Mouse (Mus musculus): ENCODE results near the gene Grifin. TPM values are rescaled to one million over a fixed set of nuclear protein-coding genes. Genes with fewer than 3 reads are reported as not detected.

The Grifin gene
- polyA plus RNA-seq, 1 experiment from 2014 or later = not detected

DNA sequence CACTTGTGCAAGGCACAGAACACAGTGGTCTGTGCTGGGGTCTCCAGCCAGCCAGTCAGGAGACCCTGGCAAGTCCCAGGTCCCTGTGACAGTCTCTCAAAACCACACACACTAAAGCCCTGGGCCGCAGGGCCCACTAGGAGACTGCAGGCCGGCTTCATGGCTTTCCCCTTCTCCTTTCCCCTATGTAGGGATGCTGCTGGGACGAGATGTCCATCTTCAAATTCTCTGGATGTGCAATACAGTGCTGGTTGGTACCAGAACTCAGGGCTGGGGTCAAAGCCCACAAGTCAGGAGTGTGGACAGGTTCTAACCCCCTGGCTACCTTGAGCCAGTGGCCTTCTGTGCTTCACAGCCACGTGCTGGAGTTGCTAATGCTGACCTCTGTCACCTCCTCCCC lies 1.4 kb upstream of the Grifin start:
- Histone ChIP-seq H3K9me3 (no peaks in the 10 kb centered on the region), H3K4me3 (no peak overlapping the region), H3K27me3 (ENCODE audit: poor library complexity, severe bottlenecking) (no peaks in the 10 kb centered on the region), H3K4me1 (peaks cover 70% of the 10 kb centered on the region), H3K36me3 (replicated peaks) (no peaks in the 10 kb centered on the region), H3K27ac (peak overlapping the region; percentile 84)
- no peak for DNase-seq (ENCODE audit: extremely low spot score, low spot score)
- 75% methylated on average over 4 of the region's 4 CpGs for WGBS

DNA sequence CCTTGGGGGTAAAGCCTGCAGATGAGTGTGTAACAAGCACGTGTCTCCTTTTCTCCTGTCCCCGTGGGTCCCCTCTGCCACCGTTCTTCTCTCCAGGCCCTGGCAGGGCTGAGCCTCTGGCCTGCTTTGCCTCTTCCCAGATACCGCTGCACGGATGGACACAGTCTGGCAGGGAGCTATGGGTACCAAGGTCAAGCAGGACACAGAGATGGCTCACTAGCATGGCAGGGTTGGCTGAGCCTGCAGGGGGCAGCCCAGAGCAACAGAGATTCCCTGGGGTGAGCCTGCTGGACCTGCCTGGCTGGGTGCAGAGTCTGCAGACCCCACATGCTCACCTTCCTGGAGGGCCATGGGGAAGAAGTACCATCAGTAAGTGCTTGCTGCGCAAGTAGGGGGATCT lies 985 bp upstream of the Grifin start:
- peaks cover 68% of the 10 kb centered on the region for H3K4me1 ChIP-seq
- H3K9me3 ChIP-seq = no peaks in the 10 kb centered on the region
- peak overlapping the region; percentile 84 for H3K27ac ChIP-seq
- WGBS = 69% methylated on average over 6 of the region's 6 CpGs
- peak; percentile 33 for DNase-seq (ENCODE audit: extremely low spot score, low spot score)
- no peaks in the 10 kb centered on the region for H3K27me3 ChIP-seq (ENCODE audit: poor library complexity, severe bottlenecking)
- H3K36me3 ChIP-seq (replicated peaks) = no peaks in the 10 kb centered on the region
- no peak overlapping the region for H3K4me3 ChIP-seq

DNA sequence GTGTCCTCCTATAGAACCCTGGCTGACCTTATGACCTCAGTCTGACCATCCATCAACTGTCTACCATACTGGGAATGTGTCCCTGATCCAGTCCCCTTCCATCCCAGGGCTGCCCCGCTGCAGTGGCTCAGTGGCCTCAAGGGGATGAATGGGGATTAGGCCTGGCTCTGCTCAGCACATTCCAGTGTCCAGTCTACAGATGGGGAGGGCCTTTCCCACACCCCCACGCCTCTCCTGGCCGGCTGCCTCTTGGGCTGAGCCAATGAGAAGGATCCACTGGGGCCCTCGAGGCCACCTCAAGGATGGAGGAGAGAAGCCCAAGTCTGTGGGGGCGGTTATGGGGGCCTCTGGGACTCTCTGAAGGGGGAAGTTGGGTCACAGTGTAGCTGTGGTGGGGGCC lies 580 bp upstream of the Grifin start:
- Histone ChIP-seq H3K36me3 (replicated peaks) (no peaks in the 10 kb centered on the region), H3K27ac (peak overlapping the region; percentile 84), H3K4me3 (no peak overlapping the region), H3K4me1 (peaks cover 67% of the 10 kb centered on the region), H3K9me3 (no peaks in the 10 kb centered on the region), H3K27me3 (ENCODE audit: poor library complexity, severe bottlenecking) (no peaks in the 10 kb centered on the region)
- 33% methylated on average over 5 of the region's 5 CpGs for WGBS
- DNase-seq (ENCODE audit: extremely low spot score, low spot score) = no peak

DNA sequence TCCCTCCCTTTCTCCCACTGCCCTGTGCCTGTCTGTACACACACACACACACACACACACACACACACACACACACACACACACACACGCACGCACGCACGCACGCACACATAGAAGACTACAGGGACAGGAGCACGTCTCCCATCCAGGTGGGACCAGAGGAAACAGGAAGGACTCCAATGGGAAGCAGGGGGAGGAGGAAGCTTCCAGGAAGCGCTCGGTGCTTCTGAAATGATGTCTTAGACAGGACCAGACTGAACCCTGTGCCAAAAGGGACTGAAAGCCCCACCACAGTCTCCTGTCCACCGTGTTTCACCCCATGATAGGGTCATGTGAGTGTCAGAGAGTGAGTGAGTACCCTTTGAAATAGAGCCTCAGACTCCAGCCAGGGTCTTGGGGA lies 2.3 kb downstream of the Grifin start:
- Histone ChIP-seq H3K4me1 (peaks cover 50% of the 10 kb centered on the region), H3K36me3 (replicated peaks) (no peaks in the 10 kb centered on the region), H3K9me3 (no peaks in the 10 kb centered on the region), H3K4me3 (no peak overlapping the region), H3K27me3 (ENCODE audit: poor library complexity, severe bottlenecking) (no peaks in the 10 kb centered on the region), H3K27ac (peak overlapping the region; percentile 48)
- WGBS = 84% methylated on average over 9 of the region's 9 CpGs
- DNase-seq (ENCODE audit: extremely low spot score, low spot score) = no peak

DNA sequence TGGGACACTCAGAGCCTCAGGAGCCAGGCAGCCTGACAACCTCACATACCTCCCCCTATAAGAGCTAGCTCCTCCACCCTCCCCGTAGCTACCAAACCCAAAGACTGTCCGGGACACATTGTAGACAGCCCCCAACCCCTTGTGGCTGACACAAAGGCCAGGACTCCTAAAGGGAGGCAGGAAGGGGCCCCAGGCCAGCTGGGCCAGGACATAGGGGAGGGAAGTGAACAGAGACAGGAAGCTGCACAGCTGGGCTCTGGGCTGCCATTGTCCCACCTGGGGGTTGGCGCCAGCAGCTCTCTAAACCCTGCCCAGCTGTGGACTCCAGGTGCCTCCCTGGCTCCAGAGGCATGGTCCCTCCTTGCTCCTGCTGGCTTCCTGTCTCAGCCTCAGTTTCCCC lies 8.0 kb downstream of the Grifin start:
- 62% methylated on average over 3 of the region's 3 CpGs for WGBS
- no peaks in the 10 kb centered on the region for H3K9me3 ChIP-seq
- no peak for DNase-seq (ENCODE audit: extremely low spot score, low spot score)
- H3K36me3 ChIP-seq (replicated peaks) = no peaks in the 10 kb centered on the region
- no peak overlapping the region for H3K4me3 ChIP-seq
- H3K27me3 ChIP-seq (ENCODE audit: poor library complexity, severe bottlenecking) = no peaks in the 10 kb centered on the region
- H3K4me1 ChIP-seq = peaks cover 9% of the 10 kb centered on the region
- peak overlapping the region; percentile 44 for H3K27ac ChIP-seq

DNA sequence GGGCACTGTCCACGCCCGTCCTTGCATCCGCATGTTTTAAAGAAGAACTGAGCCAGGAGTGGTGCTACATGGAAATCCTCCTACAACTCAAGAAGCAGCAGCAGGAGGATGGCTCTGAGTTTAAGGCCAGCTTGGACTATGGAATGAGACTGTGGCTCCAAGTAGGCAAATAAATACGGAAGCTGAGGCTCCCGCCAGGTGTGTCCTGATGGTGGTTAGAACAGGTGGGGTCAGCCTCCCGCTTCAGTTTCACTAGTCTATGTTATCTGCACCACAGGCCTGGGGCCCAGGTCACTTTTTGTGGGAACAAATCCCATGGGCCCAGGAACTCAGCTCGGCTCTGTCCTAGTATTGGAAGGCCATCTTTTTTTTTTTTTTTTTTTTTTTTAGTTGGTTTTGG lies 11.2 kb downstream of the Grifin start:
- Histone ChIP-seq H3K4me3 (no peak overlapping the region), H3K27me3 (ENCODE audit: poor library complexity, severe bottlenecking) (no peaks in the 10 kb centered on the region), H3K36me3 (replicated peaks) (no peaks in the 10 kb centered on the region), H3K9me3 (no peaks in the 10 kb centered on the region), H3K27ac (peak overlapping the region; percentile 1; the same call in 1 of the 2 replicates), H3K4me1 (peaks cover 26% of the 10 kb centered on the region)
- no peak for DNase-seq (ENCODE audit: extremely low spot score, low spot score)
- 91% methylated on average over 7 of the region's 7 CpGs for WGBS

DNA sequence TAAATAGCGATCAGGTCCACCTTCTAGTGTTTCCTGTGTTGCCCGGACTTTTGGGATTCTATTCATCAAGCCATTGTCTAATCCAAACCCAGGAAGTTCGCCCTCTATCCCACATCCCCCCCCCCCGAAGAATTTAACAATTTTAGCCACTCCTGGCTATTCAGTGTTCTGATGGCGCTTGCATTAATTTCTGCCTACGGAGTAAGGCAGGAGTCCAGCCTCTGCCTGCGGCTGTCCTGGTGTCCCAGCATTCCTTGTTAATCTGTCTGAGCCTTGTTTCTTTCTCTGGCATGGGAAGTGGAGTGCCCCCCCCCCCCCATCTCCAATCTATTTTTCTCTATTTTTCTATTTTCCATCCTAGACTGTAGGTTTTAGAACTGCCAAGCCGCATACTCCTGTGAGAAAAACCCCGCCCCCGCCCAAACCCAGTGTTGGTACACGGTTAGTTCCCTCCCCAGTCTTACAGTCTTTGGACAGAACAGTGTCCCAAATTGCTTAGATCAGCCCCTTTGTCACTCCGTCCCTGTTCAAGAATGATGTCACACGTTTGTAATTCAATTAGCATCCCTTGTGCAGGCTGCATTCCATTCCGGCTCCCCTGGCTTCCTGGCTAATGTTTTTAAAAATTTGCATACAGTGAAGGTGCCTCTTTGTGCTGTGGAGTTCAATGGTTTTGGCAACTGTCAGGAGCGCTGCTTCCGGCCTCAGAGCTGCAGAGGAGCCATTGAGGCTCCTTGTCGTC lies 15.4 kb downstream of the Grifin start:
- 36% methylated on average over 17 of the region's 17 CpGs for WGBS
- peak; percentile 63 for DNase-seq (ENCODE audit: extremely low spot score, low spot score)
- peaks cover 27% of the 10 kb centered on the region for H3K4me1 ChIP-seq
- H3K27me3 ChIP-seq (ENCODE audit: poor library complexity, severe bottlenecking) = no peaks in the 10 kb centered on the region
- peak overlapping the region; percentile 14; the same call in 1 of the 2 replicates for H3K4me3 ChIP-seq
- peak overlapping the region; percentile 86 for H3K27ac ChIP-seq
- peaks cover 5% of the 10 kb centered on the region; the same call in 1 of the 2 replicates for H3K9me3 ChIP-seq
- H3K36me3 ChIP-seq (replicated peaks) = no peaks in the 10 kb centered on the region

DNA sequence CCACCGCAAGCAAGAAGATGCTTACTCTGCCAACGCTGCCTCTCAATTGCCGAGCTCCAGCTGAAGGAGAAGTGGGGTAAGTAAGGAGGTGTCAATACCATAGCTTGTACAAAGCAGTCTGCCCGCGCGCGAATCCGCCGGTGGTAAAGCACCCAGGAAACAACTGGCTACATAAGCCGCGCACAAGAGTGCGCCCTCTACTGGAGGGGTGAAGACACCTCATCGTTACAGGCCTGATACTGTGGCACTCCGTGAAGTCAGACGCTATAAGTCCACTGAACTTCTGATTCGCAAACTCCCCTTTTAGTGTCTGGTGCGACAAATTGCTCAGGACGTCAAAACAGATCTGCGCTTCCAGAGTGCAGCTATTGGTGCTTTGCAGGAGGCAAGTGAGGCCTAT lies 18.5 kb downstream of the Grifin start:
- no peaks in the 10 kb centered on the region for H3K36me3 ChIP-seq (replicated peaks)
- H3K9me3 ChIP-seq = peaks cover 5% of the 10 kb centered on the region; the same call in 1 of the 2 replicates
- no peak overlapping the region for H3K4me3 ChIP-seq
- no peak for DNase-seq (ENCODE audit: extremely low spot score, low spot score)
- peaks cover 36% of the 10 kb centered on the region for H3K4me1 ChIP-seq
- WGBS = 90% methylated on average over 19 of the region's 19 CpGs
- H3K27ac ChIP-seq = no peak overlapping the region
- no peaks in the 10 kb centered on the region for H3K27me3 ChIP-seq (ENCODE audit: poor library complexity, severe bottlenecking)

DNA sequence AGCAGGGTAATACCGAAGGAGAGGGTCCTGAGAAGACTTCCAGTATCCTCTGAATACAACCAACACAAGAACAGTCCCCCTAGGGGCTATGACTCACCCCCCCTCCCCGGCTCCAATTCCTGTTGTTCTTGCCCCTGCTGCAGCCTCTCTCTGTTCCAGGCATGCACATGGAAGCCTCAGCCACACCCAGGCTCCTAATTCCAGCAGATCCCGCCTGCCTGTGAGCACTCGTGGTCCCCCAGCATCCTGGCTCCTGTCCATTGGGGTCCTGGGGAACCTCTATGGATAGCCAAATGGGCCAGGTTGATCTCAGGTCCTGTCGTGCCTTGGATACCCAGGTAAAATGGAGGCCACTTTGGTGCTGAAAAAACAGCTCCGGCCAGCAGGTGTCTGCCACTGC lies 19.2 kb downstream of the Grifin start:
- H3K9me3 ChIP-seq = peaks cover 5% of the 10 kb centered on the region; the same call in 1 of the 2 replicates
- H3K27me3 ChIP-seq (ENCODE audit: poor library complexity, severe bottlenecking) = no peaks in the 10 kb centered on the region
- H3K36me3 ChIP-seq (replicated peaks) = no peaks in the 10 kb centered on the region
- 69% methylated on average over 6 of the region's 6 CpGs for WGBS
- H3K27ac ChIP-seq = 0 out of 2 replicates have a peak overlapping the region, but pooled peaks have one; percentile 8
- DNase-seq (ENCODE audit: extremely low spot score, low spot score) = no peak
- no peak overlapping the region for H3K4me3 ChIP-seq
- peaks cover 36% of the 10 kb centered on the region for H3K4me1 ChIP-seq

DNA sequence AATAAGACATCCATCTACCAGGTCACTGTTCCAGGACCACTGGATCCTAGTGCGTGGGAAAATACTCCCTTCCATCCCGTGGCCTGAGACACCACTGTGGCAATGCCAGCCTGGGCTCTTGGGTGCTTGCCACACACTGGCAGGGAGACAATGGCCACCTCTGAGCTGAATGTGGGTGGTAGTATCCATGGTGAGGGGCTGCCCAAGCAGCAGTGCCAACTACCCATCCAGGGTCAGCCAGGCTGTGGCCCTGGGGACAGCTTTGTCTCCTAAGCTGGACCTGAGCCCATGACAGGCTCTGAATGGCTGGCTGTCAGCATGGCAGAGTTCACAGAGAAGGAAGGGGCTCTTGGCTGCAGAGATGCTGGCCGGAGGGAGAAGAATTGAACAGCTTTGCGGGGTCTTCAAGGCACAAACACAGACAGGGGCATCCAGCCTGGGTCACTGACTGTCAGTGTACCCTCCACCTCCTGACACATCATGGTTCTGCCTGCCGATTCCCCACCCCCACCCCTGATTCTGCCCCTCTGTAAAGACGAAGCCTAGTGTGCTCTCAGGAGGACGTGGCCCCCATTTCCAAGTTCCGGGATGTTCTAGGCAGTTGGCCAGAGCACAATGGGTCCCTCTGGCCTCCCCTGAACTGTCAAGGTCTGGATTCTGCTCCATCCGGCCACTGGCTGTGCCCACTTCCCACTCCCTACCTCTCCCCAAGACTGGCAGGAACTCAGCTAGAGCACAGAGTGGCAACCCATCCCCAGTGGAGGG lies 21.9 kb downstream of the Grifin start:
- peak overlapping the region; percentile 72 for H3K27ac ChIP-seq
- peaks cover under 1% of the 10 kb centered on the region; the same call in 1 of the 2 replicates for H3K9me3 ChIP-seq
- 84% methylated on average over 9 of the region's 9 CpGs for WGBS
- H3K27me3 ChIP-seq (ENCODE audit: poor library complexity, severe bottlenecking) = no peaks in the 10 kb centered on the region
- DNase-seq (ENCODE audit: extremely low spot score, low spot score) = no peak
- H3K36me3 ChIP-seq (replicated peaks) = no peaks in the 10 kb centered on the region
- no peak overlapping the region for H3K4me3 ChIP-seq
- H3K4me1 ChIP-seq = peaks cover 19% of the 10 kb centered on the region; the same call in 1 of the 2 replicates

DNA sequence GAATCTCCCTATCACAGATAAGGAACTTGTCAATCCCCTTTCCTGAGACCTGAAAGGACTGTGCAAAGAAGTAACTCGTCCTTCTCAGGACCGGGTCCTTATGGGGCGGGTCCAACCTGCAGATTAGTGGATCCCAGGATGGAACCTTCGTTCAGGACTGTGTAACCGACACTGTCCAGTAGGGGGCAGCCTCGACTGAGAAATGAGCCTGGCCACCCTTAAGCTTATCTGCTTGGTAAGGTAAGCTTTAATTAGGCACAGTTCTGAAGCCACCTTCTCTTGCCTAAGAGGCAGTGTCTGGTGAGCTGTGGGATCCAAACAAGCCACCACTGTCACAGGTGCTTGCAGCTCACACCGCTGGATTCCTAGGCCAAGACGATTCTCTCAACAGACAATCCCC lies 24.8 kb downstream of the Grifin start:
- DNase-seq (ENCODE audit: extremely low spot score, low spot score) = peak; percentile 82
- 14% methylated on average over 8 of the region's 8 CpGs for WGBS
- no peak overlapping the region for H3K4me3 ChIP-seq

DNA sequence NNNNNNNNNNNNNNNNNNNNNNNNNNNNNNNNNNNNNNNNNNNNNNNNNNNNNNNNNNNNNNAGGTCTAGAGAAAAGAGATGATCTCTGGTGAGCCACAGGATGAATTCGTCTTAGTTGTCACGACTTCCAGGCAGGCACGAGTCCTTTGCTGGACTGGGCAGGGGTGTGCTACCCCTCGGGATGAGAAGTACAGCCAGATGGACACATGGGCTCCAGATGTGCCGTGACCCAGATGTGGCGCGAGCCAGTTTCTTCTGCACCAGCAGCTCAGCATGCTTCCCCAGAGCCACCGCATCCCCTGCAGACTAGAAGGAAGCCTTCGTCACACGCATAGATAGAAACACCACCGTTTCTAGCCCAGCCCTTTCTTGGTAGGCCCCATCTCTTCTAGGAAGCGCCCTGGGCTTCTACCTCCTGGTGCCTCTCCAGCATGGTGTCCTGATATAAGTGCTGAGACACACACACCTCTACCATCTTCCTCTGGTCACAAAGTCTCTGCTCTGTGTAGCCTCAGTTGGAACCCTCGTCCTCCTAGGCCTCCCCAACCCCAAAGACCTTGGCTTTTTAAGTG lies 26.7 kb downstream of the Grifin start:
- H3K27me3 ChIP-seq (ENCODE audit: poor library complexity, severe bottlenecking) = no peaks in the 10 kb centered on the region
- no peak for DNase-seq (ENCODE audit: extremely low spot score, low spot score)
- 79% methylated on average over 13 of the region's 13 CpGs for WGBS
- 0 out of 2 replicates have a peak, but pooled peaks cover 2% of the 10 kb centered on the region for H3K9me3 ChIP-seq
- no peaks in the 10 kb centered on the region for H3K36me3 ChIP-seq (replicated peaks)
- no peak overlapping the region for H3K4me3 ChIP-seq
- H3K27ac ChIP-seq = no peak overlapping the region
- H3K4me1 ChIP-seq = peaks cover 14% of the 10 kb centered on the region

More for the DNA sequence above, 24.8 kb downstream of the Grifin start:
- H3K27me3 ChIP-seq (ENCODE audit: poor library complexity, severe bottlenecking) = no peaks in the 10 kb centered on the region
- H3K27ac ChIP-seq = peak overlapping the region; percentile 40; the same call in 1 of the 2 replicates
- peaks cover 18% of the 10 kb centered on the region for H3K4me1 ChIP-seq
- H3K36me3 ChIP-seq (replicated peaks) = no peaks in the 10 kb centered on the region
- no peaks in the 10 kb centered on the region for H3K9me3 ChIP-seq
